Mouse (Mus musculus): ENCODE data around the gene Ntn3. TPM values are rescaled to one million over a fixed set of nuclear protein-coding genes. Genes with fewer than 3 reads are reported as not detected.

Gene Ntn3
- polyA plus RNA-seq, 1 experiment from 2014 or later = 1.3 TPM

DNA sequence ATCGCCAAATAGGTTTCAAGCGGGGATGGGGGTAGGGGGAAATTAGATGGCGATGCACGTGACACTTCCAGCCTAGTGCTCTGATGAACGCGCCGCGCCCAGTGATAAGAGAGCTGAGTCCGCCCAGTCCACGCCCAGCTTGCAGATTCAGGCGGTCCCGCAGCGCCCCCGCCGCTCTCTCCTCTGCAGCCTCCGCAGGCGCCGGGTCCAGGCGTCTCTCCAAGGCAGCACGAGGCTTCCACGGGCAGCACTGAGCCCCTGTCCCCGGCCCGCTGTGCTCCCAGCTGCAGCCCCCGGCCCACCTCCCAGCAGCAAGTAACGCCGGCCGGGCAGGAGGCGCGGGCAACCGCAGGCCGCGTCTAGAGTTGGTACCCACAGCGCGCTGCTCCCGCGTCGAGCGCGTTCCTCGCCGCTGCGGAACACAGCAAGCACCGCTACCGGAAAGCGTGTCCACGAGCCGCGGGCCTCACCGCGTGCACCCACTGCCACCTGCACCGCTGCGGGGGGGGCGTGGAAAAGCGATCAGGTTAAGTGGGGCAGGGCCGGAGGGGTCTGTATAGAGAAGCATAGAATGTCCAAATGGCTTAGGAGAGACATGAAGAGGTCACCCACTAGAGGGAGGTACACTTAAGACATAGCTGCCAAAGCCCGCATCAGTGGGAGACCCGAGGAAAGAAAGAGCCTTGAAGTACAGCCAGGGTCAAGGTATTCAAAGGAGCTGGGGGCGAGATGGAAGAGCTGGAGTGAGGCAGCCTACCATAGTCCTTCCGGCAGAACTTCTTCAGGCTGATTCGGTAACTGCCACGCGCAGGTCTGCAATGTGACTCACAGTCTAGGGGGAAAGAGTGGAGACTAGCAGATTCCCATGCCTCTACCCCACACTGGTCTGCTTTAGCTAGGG, 2.6 kb downstream of the Ntn3 start:
- WGBS = 8% methylated on average over 61 of the region's 62 CpGs
- Histone ChIP-seq H3K4me2 (ENCODE audit: low read depth, low read length) (peak overlapping the region; percentile 92), H3K4me3 (ENCODE audit: low read length) (peak overlapping the region; percentile 66), H3K27ac (ENCODE audit: low read length) (no peak overlapping the region), H3K36me3 (ENCODE audit: control insufficient read depth, insufficient read depth) (no peaks in the 10 kb centered on the region), H3K9me3 (replicated peaks; ENCODE audit: control insufficient read depth, low read length) (no peaks in the 10 kb centered on the region), H3K9ac (ENCODE audit: low read length) (peak overlapping the region; percentile 83), H3K27me3 (ENCODE audit: control insufficient read depth, insufficient read depth, low read length) (peaks cover 37% of the 10 kb centered on the region), H3K4me1 (ENCODE audit: control insufficient read depth, insufficient read depth, low read length) (peaks cover 55% of the 10 kb centered on the region)
- no peak for ATAC-seq (replicated peaks; ENCODE audit: extremely low read depth, insufficient read depth, low FRiP score)

DNA sequence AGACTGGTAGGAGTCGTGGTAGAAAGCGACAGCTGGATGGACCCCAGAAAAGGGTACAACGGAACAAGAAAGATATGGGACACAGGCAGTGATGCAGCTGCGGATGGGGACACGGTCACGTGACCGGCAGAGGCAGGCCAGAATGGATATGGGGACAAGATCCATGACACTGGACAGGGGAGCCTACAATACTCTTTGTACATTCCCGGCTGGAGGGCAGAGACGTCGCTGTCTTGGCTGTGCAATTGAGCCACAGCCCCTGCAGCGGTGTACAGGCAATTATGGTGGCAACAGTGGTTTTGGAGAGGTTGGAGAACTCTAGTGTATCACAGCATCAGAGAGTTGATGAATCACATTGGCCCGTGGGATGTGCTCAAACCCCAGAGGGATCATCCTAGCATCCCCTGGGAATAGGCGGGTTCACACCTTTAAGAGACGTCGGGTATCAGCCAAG, 3.4 kb downstream of the Ntn3 start:
- H3K27ac ChIP-seq (ENCODE audit: low read length) = 0 out of 2 replicates have a peak overlapping the region, but pooled peaks have one; percentile 34

DNA sequence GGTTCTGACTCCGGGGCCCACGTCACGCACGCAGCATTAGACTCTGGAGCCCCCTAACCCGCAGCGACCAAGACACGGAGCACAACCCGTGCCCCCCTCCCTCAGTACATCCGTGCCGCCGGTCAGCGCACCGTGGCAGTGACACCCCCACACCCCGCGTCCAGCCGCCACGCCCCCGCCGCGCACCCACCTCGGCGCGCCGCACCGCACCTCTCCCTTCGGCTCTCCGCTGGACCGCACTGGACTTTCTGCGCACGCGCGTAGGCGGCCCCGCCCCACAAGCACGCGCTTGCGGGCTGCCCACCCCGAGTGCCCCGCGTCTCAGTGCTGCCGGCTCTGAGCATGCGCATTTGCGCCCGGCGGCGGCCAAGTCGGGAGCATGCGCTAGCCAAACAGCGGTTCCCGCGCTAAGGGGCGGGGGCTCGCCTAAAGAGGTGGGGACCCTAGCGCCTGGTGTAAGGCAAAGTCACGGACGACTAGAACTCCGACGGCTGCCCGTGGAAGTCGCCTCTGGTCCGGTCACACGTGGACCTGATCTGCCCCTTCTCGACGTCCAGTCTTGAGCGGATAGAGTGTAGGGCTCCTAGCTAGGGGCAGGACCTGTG, 3.9 kb downstream of the Ntn3 start, which contains the start of gene Tbc1d24:
Tbc1d24 (minus strand) TSS at position 279 of the 605 bp plus-strand sequence.
- Histone ChIP-seq H3K36me3 (ENCODE audit: control insufficient read depth, insufficient read depth) (no peaks in the 10 kb centered on the region), H3K9ac (ENCODE audit: low read length) (peak within 1 kb of the TSS; percentile 83), H3K4me2 (ENCODE audit: low read depth, low read length) (peak within 1 kb of the TSS; percentile 92), H3K27ac (ENCODE audit: low read length) (0 out of 2 replicates have a peak within 1 kb of the TSS, but pooled peaks have one; percentile 34), H3K27me3 (ENCODE audit: control insufficient read depth, insufficient read depth, low read length) (peaks cover 29% of the 10 kb centered on the region), H3K4me1 (ENCODE audit: control insufficient read depth, insufficient read depth, low read length) (peaks cover 48% of the 10 kb centered on the region), H3K9me3 (replicated peaks; ENCODE audit: control insufficient read depth, low read length) (no peaks in the 10 kb centered on the region), H3K4me3 (ENCODE audit: low read length) (peak within 1 kb of the TSS; percentile 66)
- ATAC-seq (replicated peaks; ENCODE audit: extremely low read depth, insufficient read depth, low FRiP score) = peak; percentile 69
- under 1% methylated on average over 61 of the region's 65 CpGs for WGBS

More for the DNA sequence above, 3.4 kb downstream of the Ntn3 start:
- Histone ChIP-seq H3K4me3 (ENCODE audit: low read length) (peak overlapping the region; percentile 66), H3K9me3 (replicated peaks; ENCODE audit: control insufficient read depth, low read length) (no peaks in the 10 kb centered on the region), H3K4me1 (ENCODE audit: control insufficient read depth, insufficient read depth, low read length) (peaks cover 48% of the 10 kb centered on the region), H3K9ac (ENCODE audit: low read length) (peak overlapping the region; percentile 83), H3K36me3 (ENCODE audit: control insufficient read depth, insufficient read depth) (no peaks in the 10 kb centered on the region), H3K4me2 (ENCODE audit: low read depth, low read length) (peak overlapping the region; percentile 92), H3K27me3 (ENCODE audit: control insufficient read depth, insufficient read depth, low read length) (peaks cover 34% of the 10 kb centered on the region)
- ATAC-seq (replicated peaks; ENCODE audit: extremely low read depth, insufficient read depth, low FRiP score) = 0 out of 2 replicates have a peak, but pooled peaks have one; percentile 1
- WGBS = 6% methylated on average over 15 of the region's 15 CpGs

DNA sequence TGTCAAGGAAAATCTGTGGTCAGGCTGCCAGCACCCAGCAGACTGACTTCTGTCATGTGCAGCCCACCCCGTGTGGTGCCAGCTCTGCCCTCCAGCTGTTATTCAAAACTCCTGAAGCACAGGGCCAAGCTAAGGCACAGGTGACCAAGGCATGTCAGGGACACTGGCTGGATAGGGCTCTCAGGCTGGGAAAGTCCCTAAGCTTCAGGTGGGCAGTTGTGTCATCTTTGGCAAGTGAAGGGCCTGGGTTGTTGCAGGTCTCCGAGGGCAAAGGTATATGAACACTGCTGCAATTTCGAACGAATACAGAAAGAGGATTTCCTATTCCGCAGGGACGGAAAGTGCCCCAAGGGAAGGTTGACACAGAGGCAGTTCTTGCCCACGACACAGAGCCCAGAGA, 4.5 kb downstream of the Ntn3 start:
- no peaks in the 10 kb centered on the region for H3K9me3 ChIP-seq (replicated peaks; ENCODE audit: control insufficient read depth, low read length)
- H3K9ac ChIP-seq (ENCODE audit: low read length) = peak overlapping the region; percentile 83
- H3K4me2 ChIP-seq (ENCODE audit: low read depth, low read length) = peak overlapping the region; percentile 92
- H3K4me1 ChIP-seq (ENCODE audit: control insufficient read depth, insufficient read depth, low read length) = peaks cover 50% of the 10 kb centered on the region
- peaks cover 24% of the 10 kb centered on the region for H3K27me3 ChIP-seq (ENCODE audit: control insufficient read depth, insufficient read depth, low read length)
- no peak for ATAC-seq (replicated peaks; ENCODE audit: extremely low read depth, insufficient read depth, low FRiP score)
- peak overlapping the region; percentile 66 for H3K4me3 ChIP-seq (ENCODE audit: low read length)
- WGBS = 11% methylated on average over 7 of the region's 7 CpGs
- H3K27ac ChIP-seq (ENCODE audit: low read length) = 0 out of 2 replicates have a peak overlapping the region, but pooled peaks have one; percentile 15
- H3K36me3 ChIP-seq (ENCODE audit: control insufficient read depth, insufficient read depth) = no peaks in the 10 kb centered on the region

DNA sequence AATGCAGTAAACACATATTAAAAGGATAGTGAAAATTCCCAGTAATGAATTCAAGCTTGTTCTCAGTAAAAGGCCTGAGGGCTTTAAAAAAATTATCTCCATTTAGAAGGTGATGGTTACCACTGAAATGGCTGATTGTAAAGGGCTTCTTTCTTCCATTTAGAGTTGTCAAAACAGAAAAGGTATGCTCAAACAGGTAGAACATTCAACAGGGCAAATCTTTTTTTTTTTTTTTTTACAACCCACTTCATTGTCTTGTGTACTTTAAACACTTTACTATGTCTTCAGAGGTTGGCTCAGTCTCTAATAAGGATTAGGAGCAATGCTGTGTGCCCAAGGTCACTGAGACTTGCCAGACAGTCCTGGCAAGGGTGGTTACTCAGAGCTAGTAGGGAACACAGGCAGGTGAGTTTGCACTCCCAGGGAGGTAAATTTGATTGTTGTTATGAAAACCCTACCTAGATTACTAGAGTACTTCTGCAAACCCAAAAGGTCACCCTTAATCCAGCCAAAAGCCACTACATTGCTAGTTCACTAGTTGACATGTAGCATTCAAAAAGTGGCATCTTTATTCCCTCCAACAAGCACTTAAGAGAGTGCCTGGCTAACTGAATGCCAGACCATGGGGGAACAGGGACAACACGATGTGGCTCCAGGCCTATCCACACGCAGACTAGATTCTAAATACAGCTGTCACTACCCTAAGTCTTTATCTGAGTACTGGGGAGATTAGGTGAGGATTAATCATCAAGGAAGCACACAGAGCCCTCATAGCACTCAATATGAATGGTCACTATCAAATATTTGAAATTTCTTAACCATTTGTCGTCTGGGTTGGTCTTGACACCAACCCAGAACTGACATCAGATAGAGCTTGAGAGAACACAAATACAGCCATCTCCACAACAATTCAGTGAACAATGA, 5.5 kb downstream of the Ntn3 start:
- Histone ChIP-seq H3K9ac (ENCODE audit: low read length) (no peak overlapping the region), H3K9me3 (replicated peaks; ENCODE audit: control insufficient read depth, low read length) (no peaks in the 10 kb centered on the region), H3K27me3 (ENCODE audit: control insufficient read depth, insufficient read depth, low read length) (peaks cover 22% of the 10 kb centered on the region), H3K4me3 (ENCODE audit: low read length) (no peak overlapping the region), H3K4me2 (ENCODE audit: low read depth, low read length) (peak overlapping the region; percentile 92), H3K27ac (ENCODE audit: low read length) (no peak overlapping the region), H3K36me3 (ENCODE audit: control insufficient read depth, insufficient read depth) (no peaks in the 10 kb centered on the region), H3K4me1 (ENCODE audit: control insufficient read depth, insufficient read depth, low read length) (peaks cover 52% of the 10 kb centered on the region)
- WGBS = 45% methylated on average over 3 of the region's 3 CpGs
- ATAC-seq (replicated peaks; ENCODE audit: extremely low read depth, insufficient read depth, low FRiP score) = no peak

DNA sequence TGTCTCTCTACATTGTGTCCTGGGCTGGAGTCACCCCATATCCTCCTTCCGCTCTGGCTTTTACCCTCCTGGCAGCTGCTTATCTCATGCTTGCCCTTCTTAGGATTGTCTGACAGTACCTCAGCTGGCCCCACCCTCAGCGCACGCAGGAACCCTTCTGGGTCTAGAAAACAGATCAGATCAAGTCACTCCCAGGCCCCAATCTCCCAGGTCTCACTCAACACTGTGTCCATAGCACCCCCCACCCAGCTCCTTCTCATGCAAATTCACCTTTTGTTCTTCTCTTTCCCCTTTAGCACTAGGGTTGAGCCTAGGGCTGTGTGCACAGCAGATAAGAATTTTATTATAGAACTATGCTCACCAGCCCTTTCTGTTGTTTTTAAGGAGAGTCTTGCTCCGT, 6.3 kb downstream of the Ntn3 start:
- peaks cover 19% of the 10 kb centered on the region for H3K27me3 ChIP-seq (ENCODE audit: control insufficient read depth, insufficient read depth, low read length)
- no peaks in the 10 kb centered on the region for H3K9me3 ChIP-seq (replicated peaks; ENCODE audit: control insufficient read depth, low read length)
- no peak overlapping the region for H3K4me3 ChIP-seq (ENCODE audit: low read length)
- WGBS = 37% methylated on average over 4 of the region's 4 CpGs
- no peaks in the 10 kb centered on the region for H3K36me3 ChIP-seq (ENCODE audit: control insufficient read depth, insufficient read depth)
- H3K4me2 ChIP-seq (ENCODE audit: low read depth, low read length) = 0 out of 2 replicates have a peak overlapping the region, but pooled peaks have one; percentile 9
- H3K27ac ChIP-seq (ENCODE audit: low read length) = no peak overlapping the region
- H3K4me1 ChIP-seq (ENCODE audit: control insufficient read depth, insufficient read depth, low read length) = peaks cover 44% of the 10 kb centered on the region
- H3K9ac ChIP-seq (ENCODE audit: low read length) = no peak overlapping the region
- ATAC-seq (replicated peaks; ENCODE audit: extremely low read depth, insufficient read depth, low FRiP score) = no peak

DNA sequence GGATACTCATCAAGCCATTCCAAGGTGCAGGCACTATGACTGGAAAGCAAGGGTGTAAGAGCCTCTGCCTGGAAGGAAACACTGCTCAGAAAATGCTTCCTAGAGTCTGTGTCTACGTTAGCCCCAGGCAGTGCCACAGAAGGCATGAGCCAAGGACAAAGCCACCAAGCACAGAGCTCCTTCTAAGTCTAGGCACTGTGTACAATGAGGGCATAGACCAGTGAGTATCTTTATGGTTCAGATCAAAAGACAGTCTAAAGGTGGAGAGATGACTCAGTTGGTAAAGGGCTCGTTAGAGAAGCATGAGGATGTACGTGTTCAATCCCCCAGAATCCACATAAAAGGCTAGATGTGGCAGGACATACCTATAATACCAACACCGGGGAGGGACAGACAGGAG, 8.2 kb downstream of the Ntn3 start:
- Histone ChIP-seq H3K27me3 (ENCODE audit: control insufficient read depth, insufficient read depth, low read length) (peaks cover 3% of the 10 kb centered on the region; the same call in 1 of the 2 replicates), H3K9ac (ENCODE audit: low read length) (no peak overlapping the region), H3K4me1 (ENCODE audit: control insufficient read depth, insufficient read depth, low read length) (peaks cover 42% of the 10 kb centered on the region), H3K27ac (ENCODE audit: low read length) (no peak overlapping the region), H3K4me2 (ENCODE audit: low read depth, low read length) (no peak overlapping the region), H3K9me3 (replicated peaks; ENCODE audit: control insufficient read depth, low read length) (no peaks in the 10 kb centered on the region), H3K36me3 (ENCODE audit: control insufficient read depth, insufficient read depth) (no peaks in the 10 kb centered on the region), H3K4me3 (ENCODE audit: low read length) (no peak overlapping the region)
- no peak for ATAC-seq (replicated peaks; ENCODE audit: extremely low read depth, insufficient read depth, low FRiP score)
- WGBS = 78% methylated on average over 4 of the region's 4 CpGs

DNA sequence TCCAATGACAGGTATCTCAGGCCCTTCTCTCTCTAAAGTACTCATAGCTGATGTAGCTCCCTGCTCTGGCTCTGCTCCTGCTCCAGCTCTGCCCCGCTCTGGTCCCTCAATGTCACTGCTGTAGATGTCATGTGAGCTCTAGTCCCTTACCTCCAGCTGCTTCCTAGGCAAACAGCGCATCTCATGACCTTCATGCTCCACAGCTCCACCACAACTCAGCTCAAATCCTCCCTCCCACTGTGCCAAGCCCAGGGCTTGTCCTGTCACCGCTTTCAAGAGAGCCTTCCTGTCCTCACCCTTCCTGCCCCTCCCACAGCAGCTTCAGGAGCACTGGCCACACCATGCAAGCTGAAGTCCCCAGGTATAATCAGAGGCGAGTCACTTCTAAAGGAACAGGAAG, 9.6 kb downstream of the Ntn3 start:
- WGBS = 35% methylated on average over 4 of the region's 4 CpGs
- Histone ChIP-seq H3K27me3 (ENCODE audit: control insufficient read depth, insufficient read depth, low read length) (no peaks in the 10 kb centered on the region), H3K36me3 (ENCODE audit: control insufficient read depth, insufficient read depth) (no peaks in the 10 kb centered on the region), H3K9me3 (replicated peaks; ENCODE audit: control insufficient read depth, low read length) (no peaks in the 10 kb centered on the region), H3K4me3 (ENCODE audit: low read length) (no peak overlapping the region), H3K27ac (ENCODE audit: low read length) (0 out of 2 replicates have a peak overlapping the region, but pooled peaks have one; percentile 8), H3K4me1 (ENCODE audit: control insufficient read depth, insufficient read depth, low read length) (peaks cover 37% of the 10 kb centered on the region), H3K4me2 (ENCODE audit: low read depth, low read length) (no peak overlapping the region), H3K9ac (ENCODE audit: low read length) (no peak overlapping the region)
- peak; percentile 41; the same call in 1 of the 2 replicates for ATAC-seq (replicated peaks; ENCODE audit: extremely low read depth, insufficient read depth, low FRiP score)

All from heart, embryonic 16.5 days (tissue).